Mouse (Mus musculus) liver, embryonic 18 days (tissue): ENCODE results near the gene Tmem168. TPM values are rescaled to one million over a fixed set of nuclear protein-coding genes. Genes with fewer than 3 reads are reported as not detected.

ENCODE experiments used
- polyA plus RNA-seq: library from polyadenylated mRNA; depleted of rRNA; stranded (reverse); fragments of >200 nt; gene quantifications from 2 replicates; pipeline ENCODE4 v1.2.3, GENCODE M21; 2012; rRNA removed

The Tmem168 gene
- 5.7 and 6.1 TPM in 2 replicates for polyA plus RNA-seq

GRCm38 (mm10) chr6:13607621-13608493 is at the start of gene Tmem168:
TSS of gene Tmem168 (minus strand) at chr6:13608100.

Other genes with a start within 250 kb of the Tmem168 start
- gene Bmt2, start 69.9 kb upstream of the Tmem168 start, polyA plus RNA-seq = 3.1 and 3.4 TPM in 2 replicates
- gene Gpr85, start 231.8 kb upstream of the Tmem168 start, polyA plus RNA-seq = 0.10 and 0.16 TPM in 2 replicates